Mouse (Mus musculus): ENCODE measurements at regions not wholly inside any gene's neighbourhood (a gene's known extent, or its start where the extent isn't known, plus 50 kb on each side); places are given as distances from the start of the nearest gene placed in this dataset.

DNA sequence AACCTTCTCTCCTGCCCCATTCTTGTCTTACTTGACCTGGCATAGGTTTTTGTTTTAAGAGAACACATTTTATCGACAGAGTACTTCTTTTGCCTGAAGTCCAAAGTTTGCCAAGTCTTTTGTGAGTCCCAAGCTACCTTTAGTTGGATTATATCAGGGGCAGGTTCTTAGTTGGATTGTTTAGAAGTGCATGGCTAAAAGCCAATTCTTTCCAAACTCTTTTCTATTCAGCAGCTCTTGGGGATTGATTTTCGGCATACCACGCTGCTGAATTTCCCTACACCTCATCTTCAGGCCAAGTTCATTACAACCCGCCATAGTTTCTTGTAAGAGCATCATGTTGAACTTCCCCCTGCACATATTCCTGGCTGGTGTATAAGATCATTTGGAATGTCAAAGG is 245.9 kb downstream of the S1pr1 start:
- intact Hi-C loops (cut with DNase I), result no loop called here
- no peak for DNase-seq

- intact Hi-C loops (cut with DNase I), result no loop called here
These were observed 247.0 kb downstream of the S1pr1 start for GRCm38 (mm10) chr3:115467850-115468249.

DNA sequence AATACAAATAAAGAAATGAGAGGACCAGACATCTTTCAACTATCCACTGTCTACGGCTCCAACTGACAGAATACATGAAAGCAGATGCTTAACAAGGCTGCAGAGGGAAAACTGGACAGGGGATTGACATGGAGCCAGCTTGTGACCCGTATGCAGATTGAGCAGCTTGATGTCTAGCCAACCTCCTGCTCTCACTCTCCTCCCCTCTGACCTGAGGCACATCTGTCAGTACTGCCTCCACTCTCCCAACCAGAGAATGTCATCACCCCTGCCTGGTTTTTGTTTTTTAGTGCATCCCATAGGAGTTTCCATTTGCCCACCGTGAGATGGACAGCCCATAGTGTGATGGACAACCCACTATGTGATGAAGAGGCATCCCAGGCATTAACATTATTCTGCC is 252.2 kb downstream of the S1pr1 start:
- DNase-seq, result no peak
- intact Hi-C loops (cut with DNase I), result no loop called here

More at GRCm38 (mm10) chr3:115467850-115468249, 247.0 kb downstream of the S1pr1 start:
- DNase-seq, result no peak

Small RNA genes lying in the stretch of these regions (microRNA-seq; reads per million reads assigned to microRNA genes)
- 0 reads per million in 2 experiments for gene Gm25347

Measured in heart, postnatal 10 days (tissue).